14 mouse cellular contexts compared by ENCODE assay signal in genomic region chr17:67008137-67008536, GRCm38 (mm10).
"Had no signal": no experiment of that assay in that cellular context is flagged by ENCODE, and none has a peak within 500 bp of the region (broad histone marks: within the 10 kb centered on the region; RNA-seq: fewer than 3 reads in every experiment).

No protein-coding gene starts in this region.

- H3K4me3 ChIP-seq: left cerebral cortex, adult 2 months; liver, embryonic 13.5 days; lung, embryonic 15.5 days; megakaryocyte, embryonic 14.5 days; midbrain, embryonic 13.5 days; neural tube, embryonic 12.5 days had no signal

- H3K27ac ChIP-seq: liver, embryonic 13.5 days; lung, embryonic 15.5 days; macrophage; midbrain, embryonic 13.5 days; neural tube, embryonic 12.5 days; stomach, postnatal 0 days had no signal

- H3K27me3 ChIP-seq: liver, embryonic 13.5 days; lung, embryonic 15.5 days; megakaryocyte, embryonic 14.5 days; midbrain, embryonic 13.5 days; neural tube, embryonic 12.5 days had no signal

- ATAC-seq: liver, postnatal 0 days; midbrain, embryonic 13.5 days had no signal

- H3K9ac ChIP-seq: liver, embryonic 13.5 days; liver, postnatal 0 days; lung, embryonic 15.5 days; midbrain, embryonic 13.5 days; neural tube, embryonic 12.5 days had no signal

- H3K4me1 ChIP-seq: liver, embryonic 13.5 days; megakaryocyte, embryonic 14.5 days had no signal

- DNase-seq: kidney, postnatal 10 days; kidney, postnatal 4 days; liver; liver, embryonic 13.5 days; liver, postnatal 0 days; lung, postnatal 14 days; thymus, postnatal 4 days had no signal

- H3K9me3 ChIP-seq: liver, embryonic 13.5 days; lung, embryonic 15.5 days; midbrain, embryonic 13.5 days; neural tube, embryonic 12.5 days had no signal

- H3K4me2 ChIP-seq: liver, embryonic 13.5 days; lung, embryonic 15.5 days; midbrain, embryonic 13.5 days; neural tube, embryonic 12.5 days had no signal

- H3K36me3 ChIP-seq: liver, embryonic 13.5 days; midbrain, embryonic 13.5 days; neural tube, embryonic 12.5 days had no signal
